Mouse (Mus musculus) kidney, embryonic 15.5 days (tissue): Measurements from ENCODE around the gene Dok4. TPM values are rescaled to one million over a fixed set of nuclear protein-coding genes. Genes with fewer than 3 reads are reported as not detected.
"Not testable (repeated sequence)": the region's sequence is repeated elsewhere in the genome, so short reads cannot be mapped to it uniquely, and the experiment has no call there.

ENCODE experiments used
- ATAC-seq: fragments of 200-750 bp; cut with Nextera tagmentation; replicated peaks from 2 replicates; pipeline ENCODE4 v1.8.0; 2017; ENCODE audit warnings: moderate TSS enrichment; ENCODE audit not compliant: low FRiP score
- H3K27ac ChIP-seq: fragments of 300-500 bp; sonication (generic); 2 replicates; pipeline ENCODE4 v1.5.1; 2015; ENCODE audit warnings: mild to moderate bottlenecking, inconsistent platforms
- H3K27me3 ChIP-seq: fragments of 300-500 bp; sonication (generic); 2 replicates; pipeline ENCODE4 v1.6.1; 2015; ENCODE audit warnings: inconsistent platforms
- H3K36me3 ChIP-seq: fragments of 300-500 bp; sonication (generic); 2 replicates; pipeline ENCODE4 v1.6.1; 2015; ENCODE audit warnings: inconsistent platforms
- H3K4me1 ChIP-seq: fragments of 300-500 bp; sonication (generic); 2 replicates; pipeline ENCODE4 v1.6.1; 2015; ENCODE audit warnings: inconsistent platforms
- H3K4me2 ChIP-seq: fragments of 300-500 bp; sonication (generic); 2 replicates; pipeline ENCODE4 v1.6.1; 2015; ENCODE audit warnings: moderate library complexity, mild to moderate bottlenecking, inconsistent platforms
- H3K4me3 ChIP-seq: fragments of 300-500 bp; sonication (generic); replicated peaks from 2 replicates; pipeline ENCODE4 v1.5.1; 2015; ENCODE audit warnings: mild to moderate bottlenecking, inconsistent platforms
- H3K9ac ChIP-seq: fragments of 300-500 bp; sonication (generic); 2 replicates; pipeline ENCODE4 v1.6.1; 2015; ENCODE audit warnings: mild to moderate bottlenecking, inconsistent platforms
- H3K9me3 ChIP-seq: fragments of 300-500 bp; sonication (generic); replicated peaks from 2 replicates; pipeline ENCODE4 v1.6.1; 2016; ENCODE audit warnings: inconsistent platforms
- WGBS: fragments of 180-500 bp; shearing (Covaris S2); methylation state at CpG from one replicate; pipeline ENCODE4 v1.1.7; 2015; ENCODE audit warnings: mixed read lengths; 5-methylcytosine and 5-hydroxymethylcytosine counted together
- polyA plus RNA-seq: library from polyadenylated mRNA; unstranded; fragments of >200 nt; fragmentation: Nextera tagmentation; extraction: Ambion mirVana; gene quantifications from 2 replicates; pipeline ENCODE4 v1.2.1, GENCODE M21; 2015

Gene Dok4
- polyA plus RNA-seq, 1 experiment from 2014 or later = 32.8 TPM

- peak overlapping the region; percentile 99 for H3K4me3 ChIP-seq
- H3K9ac ChIP-seq = peak overlapping the region; percentile 97
- no peak overlapping the region for H3K27ac ChIP-seq
- H3K4me2 ChIP-seq = peak overlapping the region; percentile 86
- peaks cover 7% of the 10 kb centered on the region for H3K36me3 ChIP-seq
- H3K4me1 ChIP-seq = peaks cover 15% of the 10 kb centered on the region
- no peak for ATAC-seq
- WGBS = 45% methylated on average over 11 of the region's 11 CpGs
- no peaks in the 10 kb centered on the region for H3K9me3 ChIP-seq
- no peaks in the 10 kb centered on the region for H3K27me3 ChIP-seq
Observed at GRCm38 (mm10) chr8:94836456-94837240, 39.5 kb downstream of the Dok4 start.

- H3K9me3 ChIP-seq, H3K4me3 ChIP-seq, H3K9ac ChIP-seq, H3K27me3 ChIP-seq, ATAC-seq, H3K4me2 ChIP-seq, H3K27ac ChIP-seq: not testable (repeated sequence)
- Histone ChIP-seq H3K36me3 (peaks cover 15% of the 10 kb centered on the region), H3K4me1 (peaks cover 15% of the 10 kb centered on the region)
- 93% methylated on average over 13 of the region's 13 CpGs for WGBS
Observed at GRCm38 (mm10) chr8:94835751-94836150, 40.4 kb downstream of the Dok4 start.

- not testable (repeated sequence) for H3K4me3 ChIP-seq, H3K9me3 ChIP-seq, H3K27ac ChIP-seq, H3K9ac ChIP-seq, ATAC-seq, H3K4me2 ChIP-seq, H3K27me3 ChIP-seq
- H3K36me3 ChIP-seq = peaks cover 33% of the 10 kb centered on the region
- peaks cover 12% of the 10 kb centered on the region for H3K4me1 ChIP-seq
- 52% methylated on average over 7 of the region's 7 CpGs for WGBS
Observed at GRCm38 (mm10) chr8:94833901-94834405, 42.2 kb downstream of the Dok4 start.

- H3K4me1 ChIP-seq = peaks cover 6% of the 10 kb centered on the region; the same call in 1 of the 2 replicates
- no peak overlapping the region for H3K4me2 ChIP-seq
- no peaks in the 10 kb centered on the region for H3K27me3 ChIP-seq
- H3K27ac ChIP-seq = no peak overlapping the region
- H3K36me3 ChIP-seq = peaks cover 85% of the 10 kb centered on the region
- whole genome bisulfite sequencing = 95% methylated on average over 6 of the region's 6 CpGs
- H3K9me3 ChIP-seq = no peaks in the 10 kb centered on the region
- no peak overlapping the region for H3K9ac ChIP-seq
- H3K4me3 ChIP-seq = no peak overlapping the region
- no peak for ATAC-seq
Observed at GRCm38 (mm10) chr8:94828284-94828683, 47.8 kb downstream of the Dok4 start.

- H3K4me3 ChIP-seq = no peak overlapping the region
- H3K36me3 ChIP-seq = peaks cover 95% of the 10 kb centered on the region
- WGBS = 94% methylated on average over 5 of the region's 5 CpGs
Observed at GRCm38 (mm10) chr8:94826210-94826609, 49.9 kb downstream of the Dok4 start.

GRCm38 (mm10) chr8:94825170-94825569 is 51.0 kb downstream of the Dok4 start:
- H3K4me1 ChIP-seq = peaks cover 12% of the 10 kb centered on the region
- no peak overlapping the region for H3K4me2 ChIP-seq
- no peak overlapping the region for H3K27ac ChIP-seq
- H3K27me3 ChIP-seq = no peaks in the 10 kb centered on the region
- no peak overlapping the region for H3K9ac ChIP-seq
- ATAC-seq = no peak
- no peak overlapping the region for H3K4me3 ChIP-seq
- WGBS = 92% methylated on average over 6 of the region's 6 CpGs
- no peaks in the 10 kb centered on the region for H3K9me3 ChIP-seq
- H3K36me3 ChIP-seq = peaks cover 95% of the 10 kb centered on the region

More at GRCm38 (mm10) chr8:94826210-94826609, 49.9 kb downstream of the Dok4 start:
- Histone ChIP-seq H3K27me3 (no peaks in the 10 kb centered on the region), H3K4me1 (peaks cover 12% of the 10 kb centered on the region), H3K27ac (no peak overlapping the region), H3K9ac (no peak overlapping the region), H3K4me2 (no peak overlapping the region), H3K9me3 (no peaks in the 10 kb centered on the region)
- no peak for ATAC-seq

- Histone ChIP-seq H3K4me3 (peak overlapping the region; percentile 9; the same call in 1 of the 2 replicates), H3K4me2 (peak overlapping the region; percentile 46), H3K9ac (no peak overlapping the region), H3K27ac (no peak overlapping the region), H3K4me1 (peaks cover 12% of the 10 kb centered on the region), H3K36me3 (peaks cover 73% of the 10 kb centered on the region), H3K9me3 (no peaks in the 10 kb centered on the region), H3K27me3 (no peaks in the 10 kb centered on the region)
- peak; percentile 85 for ATAC-seq
- 46% methylated on average over 23 of the region's 23 CpGs for WGBS
Observed at GRCm38 (mm10) chr8:94822637-94823560, 53.2 kb downstream of the Dok4 start.

- H3K9ac ChIP-seq = no peak overlapping the region
- ATAC-seq = no peak
- no peaks in the 10 kb centered on the region for H3K27me3 ChIP-seq
- WGBS = 95% methylated on average over 2 of the region's 2 CpGs
- peaks cover 60% of the 10 kb centered on the region for H3K36me3 ChIP-seq
- H3K4me3 ChIP-seq = no peak overlapping the region
- no peak overlapping the region for H3K27ac ChIP-seq
- H3K4me2 ChIP-seq = no peak overlapping the region
- no peaks in the 10 kb centered on the region for H3K9me3 ChIP-seq
- H3K4me1 ChIP-seq = peaks cover 12% of the 10 kb centered on the region
Observed at GRCm38 (mm10) chr8:94821381-94821780, 54.7 kb downstream of the Dok4 start.

GRCm38 (mm10) chr8:94820553-94820952 is 55.6 kb downstream of the Dok4 start:
- no peak for ATAC-seq
- no peaks in the 10 kb centered on the region for H3K9me3 ChIP-seq
- H3K36me3 ChIP-seq = peaks cover 52% of the 10 kb centered on the region
- H3K4me1 ChIP-seq = peaks cover 12% of the 10 kb centered on the region
- no peak overlapping the region for H3K9ac ChIP-seq
- H3K4me3 ChIP-seq = no peak overlapping the region
- no peak overlapping the region for H3K4me2 ChIP-seq
- WGBS = 78% methylated on average over 7 of the region's 7 CpGs
- H3K27ac ChIP-seq = no peak overlapping the region
- H3K27me3 ChIP-seq = no peaks in the 10 kb centered on the region

- Histone ChIP-seq H3K27ac (no peak overlapping the region), H3K4me3 (no peak overlapping the region), H3K36me3 (peaks cover 45% of the 10 kb centered on the region), H3K4me1 (peaks cover 12% of the 10 kb centered on the region), H3K4me2 (no peak overlapping the region), H3K9me3 (no peaks in the 10 kb centered on the region), H3K27me3 (no peaks in the 10 kb centered on the region), H3K9ac (no peak overlapping the region)
- WGBS = 84% methylated on average over 6 of the region's 6 CpGs
- ATAC-seq = no peak
Observed at GRCm38 (mm10) chr8:94819671-94820179, 56.4 kb downstream of the Dok4 start.

GRCm38 (mm10) chr8:94817933-94818332 is 58.2 kb downstream of the Dok4 start:
- H3K36me3 ChIP-seq = peaks cover 27% of the 10 kb centered on the region
- H3K4me2 ChIP-seq = no peak overlapping the region
- H3K9me3 ChIP-seq = no peaks in the 10 kb centered on the region
- H3K27ac ChIP-seq = no peak overlapping the region
- H3K4me1 ChIP-seq = peaks cover 3% of the 10 kb centered on the region; the same call in 1 of the 2 replicates
- H3K9ac ChIP-seq = no peak overlapping the region
- no peaks in the 10 kb centered on the region for H3K27me3 ChIP-seq
- ATAC-seq = no peak
- WGBS = 87% methylated on average over 11 of the region's 11 CpGs
- H3K4me3 ChIP-seq = no peak overlapping the region
